Comparison of ENCODE assay signal across 29 mouse cellular contexts in the genomic region with DNA sequence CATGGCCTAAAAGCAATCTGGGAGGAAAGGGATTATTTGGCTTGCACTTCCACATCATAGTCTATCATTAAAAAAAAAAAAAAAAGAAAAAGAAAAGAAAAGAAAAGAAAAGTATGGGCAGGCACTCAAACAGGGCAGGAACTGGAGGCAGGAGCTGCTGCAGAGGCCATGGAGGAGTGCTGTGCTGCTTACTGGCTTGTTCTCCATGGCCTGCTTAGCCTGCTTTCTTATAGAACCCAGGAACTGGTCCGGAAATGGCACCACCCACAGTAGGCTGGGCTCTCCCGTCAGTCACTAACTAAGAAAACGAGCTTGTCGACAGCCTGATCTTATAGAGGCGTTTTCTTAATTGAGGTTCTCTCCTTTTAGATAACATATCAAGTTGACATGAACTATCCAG.
"Had no signal": no experiment of that assay in that cellular context is flagged by ENCODE, and none has a peak within 500 bp of the region (broad histone marks: within the 10 kb centered on the region; RNA-seq: fewer than 3 reads in every experiment).

No protein-coding gene starts in this region.

- H3K27ac ChIP-seq: heart, embryonic 13.5 days; heart, embryonic 15.5 days; hindbrain, embryonic 10.5 days; hindbrain, embryonic 12.5 days; hindbrain, embryonic 13.5 days; hindbrain, embryonic 14.5 days; hindbrain, embryonic 15.5 days; hindbrain, postnatal 0 days; intestine, embryonic 15.5 days; kidney, embryonic 15.5 days; kidney, postnatal 0 days; layer of hippocampus, adult 2 months; left cerebral cortex, adult 2 months had no signal

- H3K36me3 ChIP-seq: heart, embryonic 13.5 days; heart, embryonic 15.5 days; intestine, embryonic 15.5 days had no signal

- H3K27me3 ChIP-seq: heart, embryonic 13.5 days; heart, embryonic 15.5 days; hindbrain, embryonic 12.5 days; hindbrain, embryonic 13.5 days; hindbrain, embryonic 15.5 days; intestine, embryonic 15.5 days; kidney, embryonic 15.5 days had no signal

- DNase-seq: heart, postnatal 10 days; heart, postnatal 14 days; heart, postnatal 36 days; heart, postnatal 4 days; kidney, adult 11 months; kidney, adult 18-20 months; kidney, adult 2 months; kidney, adult 8-10 months; kidney, adult 9 months; kidney, postnatal 10 days; kidney, postnatal 14 days; kidney, postnatal 25 days; kidney, postnatal 36 days; kidney, postnatal 4 days; layer of hippocampus, adult 9-11 months; layer of hippocampus, postnatal 36 days had no signal

- H3K9ac ChIP-seq: heart, embryonic 13.5 days; heart, embryonic 15.5 days; hindbrain, embryonic 12.5 days; hindbrain, embryonic 13.5 days; hindbrain, embryonic 14.5 days; hindbrain, embryonic 15.5 days; intestine, embryonic 15.5 days; kidney, embryonic 15.5 days had no signal

- H3K4me3 ChIP-seq: heart, embryonic 13.5 days; heart, embryonic 15.5 days; hindbrain, embryonic 10.5 days; hindbrain, embryonic 12.5 days; hindbrain, embryonic 13.5 days; hindbrain, embryonic 15.5 days; intestine, embryonic 15.5 days; kidney, embryonic 15.5 days; layer of hippocampus, adult 2 months; left cerebral cortex, adult 2 months had no signal

- H3K9me3 ChIP-seq: heart, embryonic 13.5 days; heart, embryonic 15.5 days; hindbrain, embryonic 10.5 days; hindbrain, embryonic 12.5 days; hindbrain, embryonic 13.5 days; hindbrain, embryonic 15.5 days; intestine, embryonic 15.5 days; kidney, embryonic 15.5 days had no signal
